Mouse (Mus musculus): ENCODE data around the gene Ncbp3.
A peak's percentile ranks its signal among the peaks of the same experiment; 100 is the strongest.

The Ncbp3 gene

DNA sequence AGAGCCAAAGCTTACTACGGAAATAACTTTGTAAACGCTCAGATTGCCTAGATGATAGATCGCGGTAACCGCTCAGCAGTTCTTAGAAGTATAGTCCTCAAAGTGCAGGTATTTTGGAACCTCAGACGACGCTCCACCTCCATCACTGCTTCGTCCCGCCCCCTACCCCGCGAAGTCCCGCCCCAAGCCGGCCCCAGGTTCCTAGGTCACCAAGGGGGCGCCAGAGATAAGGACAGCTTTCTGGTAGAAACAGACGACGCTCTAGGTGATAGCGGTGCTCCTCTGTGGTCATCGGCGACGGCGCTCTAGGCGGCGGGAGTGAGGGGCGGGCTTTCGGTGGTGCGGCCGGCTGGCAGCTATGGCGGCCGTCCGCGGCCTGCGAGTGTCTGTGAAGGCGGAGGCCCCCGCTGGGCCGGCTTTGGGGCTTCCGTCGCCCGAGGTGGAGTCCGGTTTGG, at the start of gene Ncbp3:
Gene Ncbp3 (plus strand): TSS at position 242 of the 455 bp plus-strand sequence.
- DNase-seq (ENCODE audit: low read depth, low spot score) = peak; percentile 96

DNA sequence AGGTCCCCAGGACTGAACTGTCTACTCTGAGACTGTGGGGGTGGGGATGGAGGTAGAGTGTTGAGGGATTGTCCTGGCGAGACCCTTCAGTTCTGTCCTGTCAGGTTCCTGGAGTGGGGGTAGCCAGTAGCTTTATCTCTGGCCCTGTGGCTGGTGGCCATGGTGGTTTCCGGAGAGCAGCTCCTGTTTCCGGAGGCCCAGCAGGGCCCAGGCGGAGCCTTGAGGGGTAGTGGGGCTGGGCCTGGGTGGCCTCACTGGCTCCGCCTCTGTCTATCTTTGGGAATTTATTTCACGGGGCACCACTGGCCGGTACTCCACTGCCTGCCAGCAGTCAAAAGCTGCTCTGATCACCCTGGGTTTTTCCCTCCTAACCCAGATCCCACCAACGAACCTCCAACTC, 48.8 kb upstream of the Ncbp3 start, which contains the start of gene P2rx1:
Gene P2rx1 (plus strand): TSS at position 333 of the 400 bp plus-strand sequence.
- DNase-seq (ENCODE audit: low read depth, low spot score) = no peak

DNA sequence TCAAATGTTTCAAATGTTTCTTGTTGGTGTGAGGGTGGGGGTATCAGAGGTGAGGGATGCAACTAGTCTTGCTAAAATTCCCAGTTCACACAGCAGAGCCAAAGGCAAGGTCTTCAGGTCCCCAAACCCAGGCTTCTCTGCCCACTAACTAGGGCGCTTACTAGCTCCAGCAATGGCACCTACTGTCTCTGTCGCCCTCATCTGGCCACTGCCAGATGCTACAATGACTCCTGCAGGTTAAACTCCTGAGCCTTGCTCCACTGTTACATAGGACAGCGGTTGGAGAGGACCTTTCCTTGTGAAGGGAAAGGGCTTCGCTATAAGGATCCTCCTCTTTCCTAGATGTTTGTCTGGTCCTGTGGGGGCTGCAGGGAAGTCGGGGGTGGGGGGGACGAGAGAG, 46.6 kb upstream of the Ncbp3 start:
- DNase-seq (ENCODE audit: low read depth, low spot score) = peak; percentile 79

DNA sequence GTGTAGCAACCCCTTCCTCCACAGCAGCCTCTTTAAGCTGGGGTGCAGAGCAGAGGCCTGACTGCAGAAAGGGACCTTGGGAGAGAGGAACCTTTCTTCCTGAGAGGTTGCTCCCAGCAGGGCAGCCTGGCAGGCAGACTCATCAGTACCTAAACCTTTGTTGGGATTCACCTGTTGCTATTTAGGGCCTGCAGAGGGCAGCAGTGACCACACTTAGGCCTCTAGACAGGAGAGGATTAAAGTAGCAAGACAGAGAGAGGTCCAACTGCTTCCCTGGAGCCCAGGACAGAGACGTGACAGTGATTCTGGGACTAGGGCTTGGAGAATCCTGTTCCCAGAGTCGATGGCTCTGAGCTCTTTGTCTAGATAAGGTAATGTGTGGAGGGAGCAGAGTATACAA, 41.2 kb upstream of the Ncbp3 start:
- DNase-seq (ENCODE audit: low read depth, low spot score) = peak; percentile 93

DNA sequence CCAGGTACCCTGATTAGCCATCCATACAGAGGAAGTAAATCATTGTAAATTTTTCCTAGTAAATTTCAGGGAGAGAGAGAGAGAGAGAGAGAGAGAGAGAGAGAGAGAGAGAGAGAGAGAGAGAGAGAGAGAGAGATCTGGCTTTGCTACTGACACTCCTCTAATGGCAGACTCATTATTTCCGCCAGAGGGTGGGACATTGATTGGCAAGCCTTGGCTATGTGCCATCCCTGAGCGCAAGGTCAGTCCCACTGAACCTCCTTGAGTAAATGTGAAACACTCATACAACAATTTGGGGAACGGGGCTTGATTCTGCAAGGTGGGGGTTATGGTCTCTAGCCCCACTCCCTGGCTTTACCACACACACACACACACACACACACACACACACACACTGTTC, 40.5 kb upstream of the Ncbp3 start:
- no peak for DNase-seq (ENCODE audit: low read depth, low spot score)

DNA sequence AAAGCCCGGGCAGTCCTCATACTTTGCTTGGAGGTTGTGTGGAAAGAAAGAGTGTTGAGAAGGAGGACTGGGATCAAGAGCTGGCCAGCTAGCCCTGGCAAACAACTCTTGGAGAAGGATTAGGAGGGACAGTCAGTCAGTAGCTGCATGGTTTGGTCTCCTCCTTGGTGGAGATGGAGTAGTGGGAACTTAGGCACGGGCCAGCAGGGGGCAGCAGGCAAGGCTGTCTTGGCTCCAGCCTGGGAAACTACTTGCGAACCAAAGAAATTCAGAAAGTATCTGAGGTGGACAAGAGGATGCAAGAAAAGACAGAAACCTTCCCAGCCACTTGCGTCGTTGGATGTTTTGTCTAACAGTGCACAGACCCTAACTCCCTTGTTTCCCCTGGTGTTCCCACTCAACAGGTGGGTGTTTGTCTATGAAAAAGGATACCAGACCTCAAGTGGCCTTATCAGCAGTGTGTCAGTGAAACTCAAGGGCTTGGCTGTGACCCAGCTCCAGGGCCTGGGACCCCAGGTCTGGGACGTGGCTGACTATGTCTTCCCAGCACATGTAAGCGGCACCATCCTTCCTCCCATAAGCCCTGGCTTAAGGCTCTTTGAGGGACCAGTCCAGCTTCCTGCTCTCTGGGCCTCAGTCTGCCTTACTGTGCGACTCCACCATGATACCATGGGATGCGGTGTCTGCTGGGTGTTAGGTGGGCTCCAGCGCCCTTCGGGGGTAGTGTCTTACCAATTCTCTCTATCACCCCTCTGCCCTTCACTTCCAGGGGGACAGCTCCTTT, 39.7 kb upstream of the Ncbp3 start:
- DNase-seq (ENCODE audit: low read depth, low spot score) = peak; percentile 79

- DNase-seq (ENCODE audit: low read depth, low spot score) = no peak
Measured at GRCm38 (mm10) chr11:73008826-73009225, 38.8 kb upstream of the Ncbp3 start.

- no peak for DNase-seq (ENCODE audit: low read depth, low spot score)
Measured at GRCm38 (mm10) chr11:73009531-73010274, 37.9 kb upstream of the Ncbp3 start.

DNA sequence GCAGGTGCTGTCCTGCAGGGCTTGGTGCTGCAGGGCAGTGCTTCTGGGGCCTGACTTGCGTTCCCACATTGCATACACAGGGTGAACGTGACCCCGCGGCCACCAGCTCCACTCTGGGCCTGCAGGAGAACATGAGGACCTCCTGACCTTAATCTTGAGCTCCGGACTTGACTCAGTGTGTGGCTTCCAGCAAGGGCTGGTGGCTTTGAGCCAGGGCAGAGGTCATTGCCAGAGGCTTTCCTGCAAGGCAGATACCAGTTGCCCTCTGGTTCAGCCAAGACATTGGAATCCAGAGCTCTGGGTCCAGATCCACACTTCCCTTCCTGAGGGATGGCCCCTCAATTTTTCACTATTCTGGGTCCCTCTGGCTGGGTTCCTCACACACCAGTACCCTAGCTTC, 33.6 kb upstream of the Ncbp3 start:
- no peak for DNase-seq (ENCODE audit: low read depth, low spot score)

DNA sequence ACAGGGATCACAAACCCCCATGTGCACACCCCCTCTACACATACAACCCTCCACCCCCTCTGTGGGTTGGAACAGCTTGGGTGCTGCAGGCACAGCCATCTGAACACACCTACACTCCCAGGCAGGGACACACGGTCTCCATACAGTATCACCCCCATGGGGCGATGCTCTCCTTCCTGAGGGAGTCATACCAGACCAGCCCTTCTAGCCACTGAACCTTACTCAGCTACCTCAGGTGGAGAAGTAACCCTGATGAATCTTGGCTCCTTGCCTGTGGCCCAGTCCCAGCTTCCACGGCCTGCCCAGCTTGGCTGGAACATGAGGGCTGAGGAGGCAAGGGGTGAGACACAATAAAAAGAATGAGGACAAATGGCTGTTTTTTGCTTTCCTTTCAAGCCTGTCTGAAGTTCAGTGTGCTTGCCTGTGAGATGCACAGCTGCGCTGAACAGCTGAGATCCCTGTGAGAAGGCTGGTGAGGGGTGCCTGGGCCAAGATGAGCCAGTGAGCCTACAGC, 32.7 kb upstream of the Ncbp3 start:
- DNase-seq (ENCODE audit: low read depth, low spot score) = no peak

DNA sequence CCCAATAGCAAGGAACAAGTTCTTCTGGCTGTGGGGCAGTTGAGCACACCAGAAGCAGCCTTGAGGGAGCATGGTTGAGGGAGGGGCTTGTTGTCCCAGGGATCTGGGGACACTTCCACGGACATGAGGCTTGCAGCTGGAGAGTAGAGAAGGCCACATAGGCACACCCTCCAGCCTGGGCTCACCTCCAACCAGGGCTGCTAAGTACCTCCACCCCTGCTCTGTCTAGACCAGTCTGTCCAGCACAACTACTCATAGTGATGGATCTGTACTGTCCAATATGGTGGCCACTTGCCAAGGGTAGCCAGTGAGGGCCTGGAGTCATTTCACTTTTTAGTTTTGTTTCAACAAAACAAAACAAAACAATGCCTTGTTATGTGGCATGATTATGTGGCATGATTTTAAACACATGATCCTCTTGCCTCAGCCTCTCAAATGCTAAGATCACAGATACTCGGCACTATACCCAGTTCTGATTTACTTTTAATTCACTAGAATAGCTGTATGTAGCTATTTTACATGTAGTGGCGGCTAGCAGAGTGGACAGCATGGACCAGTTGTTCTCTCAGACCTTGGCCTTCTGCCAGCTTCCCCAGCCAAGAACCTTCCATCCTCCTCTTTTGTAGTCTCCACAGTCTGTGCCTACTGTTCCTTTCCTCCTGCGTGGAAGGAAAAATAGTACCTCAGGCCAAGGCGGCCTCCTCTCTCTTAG, 32.0 kb upstream of the Ncbp3 start:
- peak; percentile 66 for DNase-seq (ENCODE audit: low read depth, low spot score)

DNA sequence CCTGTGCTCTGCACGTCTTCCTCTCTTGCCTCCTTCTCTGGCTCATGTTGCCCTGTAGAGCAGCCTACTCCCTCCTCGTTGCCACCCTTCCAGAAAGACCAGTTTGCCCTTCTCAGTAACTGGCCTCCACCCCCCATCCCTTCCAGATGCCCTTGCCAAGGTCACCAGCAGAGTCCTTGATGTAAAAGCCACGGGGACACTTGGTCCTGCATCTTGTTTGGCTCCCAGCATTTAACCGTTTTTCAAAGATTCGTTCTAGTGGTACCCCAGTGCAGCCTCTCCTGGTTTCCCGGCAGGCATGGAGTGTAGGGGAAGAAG, 31.5 kb upstream of the Ncbp3 start:
- DNase-seq (ENCODE audit: low read depth, low spot score) = no peak

- peak; percentile 89 for DNase-seq (ENCODE audit: low read depth, low spot score)
Measured at GRCm38 (mm10) chr11:73018471-73019146, 29.0 kb upstream of the Ncbp3 start, which contains the start of gene Camkk1. Gene Camkk1, plus strand, starts transcription at chr11:73019008.

DNA sequence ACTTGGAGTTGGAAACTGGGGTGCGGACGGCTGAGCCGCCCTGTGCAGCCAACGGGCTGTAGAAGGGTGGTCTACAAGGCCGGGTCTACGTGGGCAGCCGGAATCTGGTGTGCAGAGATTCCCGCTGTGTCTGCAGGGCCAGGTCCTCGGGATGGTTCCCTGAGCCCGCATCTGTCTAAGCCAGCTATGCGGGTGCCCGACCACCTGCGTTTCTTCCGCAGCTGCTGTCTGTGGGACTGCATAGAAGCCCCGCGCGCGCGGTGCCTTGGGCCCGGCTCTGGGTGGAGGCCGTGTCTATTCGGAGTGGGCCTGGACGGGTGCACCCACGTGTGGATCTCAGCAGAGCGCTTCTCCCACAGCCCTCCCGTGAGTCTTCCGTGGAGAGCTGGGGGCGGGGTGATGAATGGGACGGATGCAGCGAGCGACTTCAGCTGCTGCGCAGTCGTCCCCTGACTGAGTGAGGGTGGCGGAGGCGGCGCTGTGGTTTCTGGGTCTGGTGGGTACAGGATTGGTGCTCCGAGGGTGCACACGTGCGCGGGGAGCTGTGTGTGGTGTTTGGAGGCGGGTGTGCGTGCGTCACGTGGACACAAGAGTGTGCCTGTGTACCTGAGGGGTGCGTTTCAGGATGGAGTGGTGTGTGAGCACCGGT, 28.3 kb upstream of the Ncbp3 start:
- no peak for DNase-seq (ENCODE audit: low read depth, low spot score)

DNA sequence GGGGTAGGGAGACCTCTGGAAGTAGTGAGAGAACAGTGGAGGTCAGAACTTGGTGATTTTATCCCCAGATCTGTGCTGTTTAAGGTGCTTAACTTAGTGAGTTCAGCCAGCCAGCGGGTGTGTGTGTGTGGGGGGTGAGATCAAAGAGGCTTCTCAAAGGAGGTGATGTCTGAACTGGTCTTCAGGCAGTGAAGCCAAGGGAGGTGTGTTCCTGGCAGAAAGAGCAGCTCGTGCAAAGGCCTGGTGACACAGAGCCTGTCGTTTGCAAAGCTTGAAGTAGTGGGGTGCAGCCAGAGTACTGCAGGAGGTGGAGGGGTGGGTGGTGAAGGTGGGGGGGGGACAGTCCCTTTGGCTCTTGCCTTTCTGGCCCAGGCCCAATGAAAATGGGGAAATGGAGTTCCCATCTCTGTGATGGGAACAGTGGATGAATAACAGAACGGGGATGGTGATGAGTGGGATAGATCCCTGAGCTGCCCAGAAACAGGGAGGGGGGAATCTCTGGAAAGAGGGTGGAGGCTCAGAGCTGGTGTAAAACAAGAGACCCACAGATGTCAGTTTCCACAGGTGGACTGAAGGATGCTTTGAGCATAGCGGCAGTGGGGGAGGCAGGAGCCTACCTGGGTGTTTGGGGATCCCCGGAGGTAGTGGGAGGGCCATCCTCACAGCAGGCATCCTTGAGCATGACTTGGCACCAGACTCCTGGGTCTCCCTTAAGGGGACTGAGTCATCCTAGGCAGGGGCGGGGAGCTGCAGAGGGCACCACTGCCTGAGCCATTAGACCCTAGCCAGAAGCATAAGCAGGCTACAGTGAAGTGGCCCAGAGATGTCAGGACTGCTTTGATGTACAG, 26.4 kb upstream of the Ncbp3 start:
- DNase-seq (ENCODE audit: low read depth, low spot score) = peak; percentile 56

GRCm38 (mm10) chr11:73023099-73023498, 24.5 kb upstream of the Ncbp3 start:
- DNase-seq (ENCODE audit: low read depth, low spot score) = peak; percentile 95

- no peak for DNase-seq (ENCODE audit: low read depth, low spot score)
Measured at GRCm38 (mm10) chr11:73023827-73024226, 23.8 kb upstream of the Ncbp3 start.

DNA sequence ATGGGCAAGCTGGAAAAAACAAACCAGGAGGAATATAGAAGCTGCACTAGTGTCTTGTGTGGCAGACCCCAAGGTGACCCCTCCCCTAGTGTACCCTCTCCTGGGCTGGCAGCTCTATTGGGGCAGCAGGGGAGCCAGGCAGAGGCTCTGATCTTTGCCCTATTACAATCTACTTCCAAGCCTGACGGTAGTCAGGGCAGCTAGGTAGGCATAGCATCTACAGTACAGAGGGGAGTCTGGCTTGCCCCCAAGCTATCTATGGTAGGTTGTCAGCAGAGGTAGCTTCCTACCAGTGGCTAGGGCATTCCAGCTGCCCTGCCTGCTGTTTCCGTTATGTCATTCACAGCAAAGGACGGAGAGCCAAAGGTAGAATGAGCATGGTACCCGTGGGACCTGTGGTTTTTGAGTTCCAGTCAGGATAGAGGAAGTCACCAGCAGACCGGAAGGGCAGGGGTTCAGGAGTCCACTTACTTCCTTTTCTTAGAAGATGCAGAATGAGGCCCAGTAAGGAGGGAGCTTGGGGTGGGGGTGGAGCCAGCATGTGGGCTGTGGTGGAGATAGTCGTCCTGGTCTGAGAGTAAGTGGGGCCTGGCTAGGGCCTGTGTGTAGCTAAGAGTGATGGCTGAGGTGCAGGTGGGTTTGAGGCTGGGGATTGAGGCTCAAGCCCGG, 23.2 kb upstream of the Ncbp3 start:
- DNase-seq (ENCODE audit: low read depth, low spot score) = peak; percentile 55

DNA sequence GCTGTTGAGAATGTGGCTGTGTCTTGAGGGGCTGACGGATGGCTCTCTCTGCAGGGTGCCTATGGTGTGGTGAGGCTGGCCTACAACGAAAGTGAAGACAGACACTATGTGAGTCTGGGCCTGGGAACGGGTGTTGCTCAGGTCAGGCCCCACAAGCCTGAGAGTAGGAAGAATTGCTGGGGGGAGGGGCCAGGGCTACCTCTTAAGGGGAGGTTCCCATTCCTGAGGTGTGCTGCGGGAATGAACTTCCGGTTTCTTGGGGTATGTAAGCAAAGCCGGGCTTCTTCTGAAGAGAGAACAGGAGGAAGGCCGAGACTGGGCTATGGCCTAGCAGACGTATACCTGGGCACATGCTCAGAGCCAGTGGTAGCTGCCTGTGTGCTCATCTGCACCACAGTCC, 20.6 kb upstream of the Ncbp3 start:
- DNase-seq (ENCODE audit: low read depth, low spot score) = no peak
